Mouse (Mus musculus): ENCODE data around the gene Anks1. TPM values are rescaled to one million over a fixed set of nuclear protein-coding genes. Genes with fewer than 3 reads are reported as not detected.

Gene Anks1
- polyA plus RNA-seq, 1 experiment from 2014 or later: 18.0 TPM

- 67% methylated on average over 14 of the region's 14 CpGs for WGBS
- DNase-seq (ENCODE audit: low spot score): peak; percentile 52
- Histone ChIP-seq H3K27ac (replicated peaks) (peak overlapping the region; percentile 5; the same call in 1 of the 2 replicates), H3K4me3 (no peak overlapping the region), H3K4me1 (peaks cover 55% of the 10 kb centered on the region), H3K9me3 (no peaks in the 10 kb centered on the region), H3K36me3 (replicated peaks) (peaks cover 30% of the 10 kb centered on the region), H3K27me3 (replicated peaks; ENCODE audit: low read depth, poor library complexity, severe bottlenecking) (no peaks in the 10 kb centered on the region)
Observed at GRCm38 (mm10) chr17:28036813-28037756, 128.0 kb downstream of the Anks1 start.

GRCm38 (mm10) chr17:28040620-28041019 is 131.5 kb downstream of the Anks1 start:
- Histone ChIP-seq H3K9me3 (no peaks in the 10 kb centered on the region), H3K27me3 (replicated peaks; ENCODE audit: low read depth, poor library complexity, severe bottlenecking) (no peaks in the 10 kb centered on the region), H3K27ac (replicated peaks) (peak overlapping the region; percentile 74), H3K4me3 (peak overlapping the region; percentile 36; the same call in 1 of the 2 replicates), H3K36me3 (replicated peaks) (peaks cover 49% of the 10 kb centered on the region), H3K4me1 (peaks cover 54% of the 10 kb centered on the region)
- peak; percentile 60 for DNase-seq (ENCODE audit: low spot score)
- 39% methylated on average over 16 of the region's 16 CpGs for WGBS

GRCm38 (mm10) chr17:28041298-28041697 is 132.2 kb downstream of the Anks1 start:
- no peak for DNase-seq (ENCODE audit: low spot score)
- Histone ChIP-seq H3K9me3 (no peaks in the 10 kb centered on the region), H3K27ac (replicated peaks) (peak overlapping the region; percentile 74), H3K27me3 (replicated peaks; ENCODE audit: low read depth, poor library complexity, severe bottlenecking) (no peaks in the 10 kb centered on the region), H3K4me1 (peaks cover 54% of the 10 kb centered on the region), H3K4me3 (peak overlapping the region; percentile 36; the same call in 1 of the 2 replicates), H3K36me3 (replicated peaks) (peaks cover 55% of the 10 kb centered on the region)
- 83% methylated on average over 13 of the region's 13 CpGs for WGBS

- peak overlapping the region; percentile 74 for H3K27ac ChIP-seq (replicated peaks)
Observed at GRCm38 (mm10) chr17:28042299-28042771, 133.2 kb downstream of the Anks1 start.

DNA sequence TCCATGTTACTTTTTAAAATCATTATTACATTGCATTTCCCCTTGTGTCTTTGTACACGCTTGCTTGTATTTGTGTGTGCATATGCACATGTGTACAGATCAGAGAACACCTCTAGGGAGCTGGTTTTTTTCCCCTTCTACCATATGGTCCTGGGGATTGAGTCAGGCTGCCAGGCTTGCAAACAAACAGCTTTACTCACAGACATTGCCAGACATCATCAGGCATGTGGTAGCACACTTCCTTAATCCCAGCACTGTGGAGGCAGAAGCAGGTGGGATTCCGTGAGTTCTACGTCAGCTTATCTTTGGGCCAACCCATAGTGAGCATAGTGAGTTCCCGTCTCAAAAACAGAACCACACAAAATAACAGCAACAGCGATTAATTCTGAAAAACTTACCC is 137.9 kb downstream of the Anks1 start:
- 91% methylated on average over 5 of the region's 5 CpGs for WGBS

More at GRCm38 (mm10) chr17:28042299-28042771, 133.2 kb downstream of the Anks1 start:
- 73% methylated on average over 23 of the region's 23 CpGs for WGBS
- no peak for DNase-seq (ENCODE audit: low spot score)
- Histone ChIP-seq H3K36me3 (replicated peaks) (peaks cover 61% of the 10 kb centered on the region), H3K27me3 (replicated peaks; ENCODE audit: low read depth, poor library complexity, severe bottlenecking) (no peaks in the 10 kb centered on the region), H3K4me1 (peaks cover 46% of the 10 kb centered on the region), H3K4me3 (peak overlapping the region; percentile 26; the same call in 1 of the 2 replicates), H3K9me3 (no peaks in the 10 kb centered on the region)

GRCm38 (mm10) chr17:28047520-28047919 is 138.4 kb downstream of the Anks1 start:
- H3K36me3 ChIP-seq (replicated peaks): peaks cover 72% of the 10 kb centered on the region
- H3K9me3 ChIP-seq: no peaks in the 10 kb centered on the region
- H3K27me3 ChIP-seq (replicated peaks; ENCODE audit: low read depth, poor library complexity, severe bottlenecking): no peaks in the 10 kb centered on the region
- DNase-seq (ENCODE audit: low spot score): no peak
- H3K4me1 ChIP-seq: peaks cover 15% of the 10 kb centered on the region; the same call in 1 of the 2 replicates
- WGBS: 80% methylated on average over 5 of the region's 5 CpGs
- H3K27ac ChIP-seq (replicated peaks): no peak overlapping the region; the same call in 1 of the 2 replicates
- no peak overlapping the region for H3K4me3 ChIP-seq

More for the DNA sequence above, 137.9 kb downstream of the Anks1 start:
- peaks cover 18% of the 10 kb centered on the region for H3K4me1 ChIP-seq
- no peak overlapping the region for H3K27ac ChIP-seq (replicated peaks)
- peaks cover 72% of the 10 kb centered on the region for H3K36me3 ChIP-seq (replicated peaks)
- H3K9me3 ChIP-seq: no peaks in the 10 kb centered on the region
- DNase-seq (ENCODE audit: low spot score): no peak
- H3K27me3 ChIP-seq (replicated peaks; ENCODE audit: low read depth, poor library complexity, severe bottlenecking): no peaks in the 10 kb centered on the region
- no peak overlapping the region for H3K4me3 ChIP-seq

- Histone ChIP-seq H3K27me3 (replicated peaks; ENCODE audit: low read depth, poor library complexity, severe bottlenecking) (no peaks in the 10 kb centered on the region), H3K9me3 (no peaks in the 10 kb centered on the region), H3K27ac (replicated peaks) (0 out of 2 replicates have a peak overlapping the region, but pooled peaks have one; percentile 4), H3K36me3 (replicated peaks) (peaks cover 73% of the 10 kb centered on the region), H3K4me1 (peaks cover 8% of the 10 kb centered on the region; the same call in 1 of the 2 replicates), H3K4me3 (no peak overlapping the region)
- peak; percentile 66 for DNase-seq (ENCODE audit: low spot score)
- 45% methylated on average over 4 of the region's 4 CpGs for WGBS
Observed at GRCm38 (mm10) chr17:28048425-28048824, 139.3 kb downstream of the Anks1 start.

GRCm38 (mm10) chr17:28050210-28050609 is 141.1 kb downstream of the Anks1 start:
- Histone ChIP-seq H3K27me3 (replicated peaks; ENCODE audit: low read depth, poor library complexity, severe bottlenecking) (no peaks in the 10 kb centered on the region), H3K36me3 (replicated peaks) (peaks cover 84% of the 10 kb centered on the region), H3K4me1 (peaks cover 6% of the 10 kb centered on the region; the same call in 1 of the 2 replicates), H3K27ac (replicated peaks) (no peak overlapping the region), H3K4me3 (no peak overlapping the region), H3K9me3 (no peaks in the 10 kb centered on the region)
- WGBS: 94% methylated on average over 8 of the region's 8 CpGs
- DNase-seq (ENCODE audit: low spot score): no peak

- Histone ChIP-seq H3K27ac (replicated peaks) (0 out of 2 replicates have a peak overlapping the region, but pooled peaks have one; percentile 7), H3K36me3 (replicated peaks) (peaks cover 91% of the 10 kb centered on the region), H3K4me3 (no peak overlapping the region), H3K9me3 (no peaks in the 10 kb centered on the region), H3K27me3 (replicated peaks; ENCODE audit: low read depth, poor library complexity, severe bottlenecking) (no peaks in the 10 kb centered on the region), H3K4me1 (peaks cover 6% of the 10 kb centered on the region; the same call in 1 of the 2 replicates)
- WGBS: 82% methylated on average over 21 of the region's 21 CpGs
- DNase-seq (ENCODE audit: low spot score): no peak
Observed at GRCm38 (mm10) chr17:28052293-28052863, 143.3 kb downstream of the Anks1 start.

- H3K36me3 ChIP-seq (replicated peaks): peaks cover 73% of the 10 kb centered on the region
- H3K4me3 ChIP-seq: no peak overlapping the region
- no peaks in the 10 kb centered on the region for H3K27me3 ChIP-seq (replicated peaks; ENCODE audit: low read depth, poor library complexity, severe bottlenecking)
- H3K27ac ChIP-seq (replicated peaks): no peak overlapping the region; the same call in 1 of the 2 replicates
- peaks cover 41% of the 10 kb centered on the region for H3K4me1 ChIP-seq
- 91% methylated on average over 13 of the region's 13 CpGs for WGBS
- no peaks in the 10 kb centered on the region for H3K9me3 ChIP-seq
- DNase-seq (ENCODE audit: low spot score): no peak
Observed at GRCm38 (mm10) chr17:28058346-28058745, 149.2 kb downstream of the Anks1 start.

- H3K27ac ChIP-seq (replicated peaks): peak overlapping the region; percentile 77
- H3K36me3 ChIP-seq (replicated peaks): peaks cover 51% of the 10 kb centered on the region
- H3K4me1 ChIP-seq: peaks cover 44% of the 10 kb centered on the region
- H3K27me3 ChIP-seq (replicated peaks; ENCODE audit: low read depth, poor library complexity, severe bottlenecking): no peaks in the 10 kb centered on the region
- no peak overlapping the region; the same call in 1 of the 2 replicates for H3K4me3 ChIP-seq
- DNase-seq (ENCODE audit: low spot score): peak; percentile 38
- WGBS: 57% methylated on average over 11 of the region's 11 CpGs
- no peaks in the 10 kb centered on the region for H3K9me3 ChIP-seq
Observed at GRCm38 (mm10) chr17:28060681-28061080, 151.6 kb downstream of the Anks1 start.

DNA sequence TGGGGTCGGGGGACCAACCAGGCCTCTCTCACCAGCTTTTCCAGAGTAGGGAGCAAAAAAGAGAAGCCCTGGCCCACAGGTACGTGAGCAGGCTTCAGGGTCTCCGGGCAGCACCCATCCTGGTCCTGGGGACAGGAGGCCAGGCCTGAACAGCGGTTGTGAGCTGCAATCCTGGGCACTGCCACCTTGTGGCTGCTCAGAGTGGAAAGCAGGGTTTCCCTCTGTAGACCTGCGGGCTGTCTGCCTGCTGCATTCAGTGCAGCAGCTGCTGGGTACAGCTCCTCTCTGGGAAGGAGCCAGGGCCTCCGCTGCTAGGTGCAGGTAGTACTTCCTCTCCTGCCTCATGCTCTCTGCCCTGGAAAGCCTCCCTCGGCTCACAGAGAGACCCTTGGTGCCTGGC is 152.4 kb downstream of the Anks1 start:
- peak; percentile 64 for DNase-seq (ENCODE audit: low spot score)
- peaks cover 43% of the 10 kb centered on the region for H3K36me3 ChIP-seq (replicated peaks)
- H3K27ac ChIP-seq (replicated peaks): peak overlapping the region; percentile 77
- H3K4me1 ChIP-seq: peaks cover 47% of the 10 kb centered on the region
- no peaks in the 10 kb centered on the region for H3K27me3 ChIP-seq (replicated peaks; ENCODE audit: low read depth, poor library complexity, severe bottlenecking)
- 0 out of 2 replicates have a peak overlapping the region, but pooled peaks have one; percentile 6 for H3K4me3 ChIP-seq
- no peaks in the 10 kb centered on the region for H3K9me3 ChIP-seq
- 47% methylated on average over 7 of the region's 7 CpGs for WGBS
